Mouse (Mus musculus): Measurements from ENCODE around the gene Lmln.
"Not testable (repeated sequence)": the region's sequence is repeated elsewhere in the genome, so short reads cannot be mapped to it uniquely, and the experiment has no call there.

Gene Lmln

DNA sequence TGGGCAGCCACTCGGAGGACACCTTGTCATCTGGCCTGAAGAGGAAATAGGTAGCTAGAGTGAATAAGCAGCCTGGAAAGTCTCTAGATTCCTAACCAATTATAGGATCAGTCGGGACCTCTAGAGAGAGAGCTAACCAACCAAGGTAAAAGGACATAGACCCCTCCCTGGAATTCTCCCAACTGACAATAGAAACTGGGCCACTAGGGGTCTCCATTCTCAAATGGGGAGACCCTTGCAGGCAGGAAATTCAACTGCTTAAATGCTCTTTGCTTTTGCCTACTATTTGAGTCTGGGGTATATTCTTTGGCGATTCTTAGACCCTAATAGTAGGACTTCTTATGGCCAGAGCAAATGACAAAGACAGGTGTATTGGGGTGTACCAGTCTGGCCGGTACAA lies 72.8 kb downstream of the Lmln start:
- DNase-seq (ENCODE audit: low spot score): no peak

DNA sequence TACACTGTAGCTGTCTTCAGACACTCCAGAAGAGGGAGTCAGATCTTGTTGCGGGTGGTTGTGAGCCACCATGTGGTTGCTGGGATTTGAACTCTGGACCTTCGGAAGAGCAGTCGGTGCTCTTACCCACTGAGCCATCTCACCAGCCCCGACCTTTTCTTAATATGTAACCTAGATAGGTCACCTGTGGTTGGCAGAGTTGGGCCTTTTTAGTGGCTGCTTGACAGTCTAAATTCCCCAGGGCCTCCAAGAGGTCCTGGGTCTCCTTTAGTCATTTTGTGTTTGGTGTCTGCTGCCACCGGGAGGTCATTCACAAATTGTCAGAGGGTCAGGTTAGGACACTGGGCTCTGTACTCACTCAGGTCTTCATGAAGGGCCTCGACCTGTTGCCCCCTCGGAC lies 76.7 kb downstream of the Lmln start:
- DNase-seq (ENCODE audit: low spot score): not testable (repeated sequence)

DNA sequence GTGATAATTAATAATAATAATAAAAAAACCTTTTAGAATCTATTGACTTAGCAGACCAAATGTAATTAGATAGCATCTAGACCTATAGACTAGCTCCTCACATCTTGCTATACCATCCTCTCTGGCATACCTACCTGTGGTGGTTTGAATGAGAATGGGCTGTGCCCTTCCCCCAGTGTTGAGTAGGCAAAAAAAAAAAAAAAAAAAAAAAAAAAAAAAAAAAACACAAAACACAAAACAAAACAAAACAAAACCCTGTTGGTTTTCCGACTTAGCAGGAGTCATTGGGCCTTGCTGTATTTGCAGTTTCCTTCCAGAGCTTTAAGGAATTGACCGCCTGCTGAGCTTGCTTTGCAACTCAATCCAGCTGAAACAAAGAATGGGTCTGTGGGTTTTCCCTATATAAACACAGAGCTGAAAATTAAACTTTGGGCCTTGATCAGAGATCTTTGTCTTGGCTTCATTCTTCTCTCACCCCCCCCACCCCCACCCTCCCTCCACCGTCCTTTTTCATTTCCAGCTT lies 79.5 kb downstream of the Lmln start:
- DNase-seq (ENCODE audit: low spot score): no peak

DNA sequence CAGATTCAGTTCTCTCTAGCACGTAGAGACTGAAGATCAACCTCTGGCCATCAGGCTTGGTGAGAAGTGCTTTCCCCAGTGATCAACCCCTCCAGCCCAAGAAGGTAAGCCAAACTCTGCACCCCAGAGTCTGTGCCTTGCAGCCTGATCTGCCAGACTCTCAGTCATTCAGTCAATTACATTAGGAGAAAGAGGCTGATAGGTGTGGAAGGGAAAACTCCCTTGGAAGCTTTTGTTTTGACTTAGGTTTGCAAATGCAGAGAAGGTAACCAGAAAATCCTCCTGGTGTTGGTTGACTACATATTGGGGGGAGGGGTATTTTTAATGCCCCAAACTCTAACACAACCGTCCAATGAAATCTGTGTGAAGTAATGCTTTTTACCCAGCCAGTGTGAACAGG lies 81.1 kb downstream of the Lmln start:
- DNase-seq (ENCODE audit: low spot score): no peak

GRCm38 (mm10) chr16:33146185-33146584 lies 83.9 kb downstream of the Lmln start:
- no peak for DNase-seq (ENCODE audit: low spot score)

GRCm38 (mm10) chr16:33148135-33148534 lies 85.8 kb downstream of the Lmln start:
- DNase-seq (ENCODE audit: low spot score): no peak

DNA sequence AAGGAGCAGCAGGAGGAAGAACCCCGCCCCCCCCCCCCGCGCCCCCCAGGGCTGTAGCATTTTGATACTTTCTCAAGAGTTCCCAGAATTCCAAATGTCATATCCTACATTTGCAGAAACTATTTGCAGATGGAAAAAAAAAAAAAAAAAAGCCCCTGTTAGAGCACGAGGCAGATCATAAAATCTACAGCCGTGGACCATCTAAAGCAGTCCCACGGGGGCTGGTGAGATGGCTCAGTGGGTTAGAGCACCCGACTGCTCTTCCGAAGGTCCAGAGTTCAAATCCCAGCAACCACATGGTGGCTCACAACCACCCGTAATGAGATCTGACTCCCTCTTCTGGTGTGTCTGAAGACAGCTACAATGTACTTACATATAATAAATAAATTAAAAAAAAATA lies 88.6 kb downstream of the Lmln start:
- DNase-seq (ENCODE audit: low spot score): not testable (repeated sequence)

- no peak for DNase-seq (ENCODE audit: low spot score)
Observed at GRCm38 (mm10) chr16:33151558-33151957, 89.2 kb downstream of the Lmln start.

DNA sequence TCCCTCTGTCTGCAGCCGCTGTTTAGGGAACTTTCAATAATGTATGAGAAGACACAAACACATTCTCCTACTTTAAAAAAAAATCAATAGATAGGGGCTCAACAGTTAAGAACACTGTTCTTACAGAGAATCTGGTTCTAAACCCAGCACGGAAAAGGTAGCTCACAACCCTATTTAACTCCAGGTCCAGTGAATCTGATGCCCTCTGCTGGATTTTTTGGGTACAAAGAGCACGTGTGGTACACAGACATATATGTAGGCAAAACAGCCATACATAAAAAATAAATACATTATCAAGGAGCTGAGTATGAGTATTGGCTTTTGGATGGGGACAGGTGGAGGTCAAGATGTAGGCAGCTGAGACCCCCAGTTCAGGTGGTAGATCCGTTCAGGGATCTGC lies 92.7 kb downstream of the Lmln start:
- peak; percentile 36 for DNase-seq (ENCODE audit: low spot score)

DNA sequence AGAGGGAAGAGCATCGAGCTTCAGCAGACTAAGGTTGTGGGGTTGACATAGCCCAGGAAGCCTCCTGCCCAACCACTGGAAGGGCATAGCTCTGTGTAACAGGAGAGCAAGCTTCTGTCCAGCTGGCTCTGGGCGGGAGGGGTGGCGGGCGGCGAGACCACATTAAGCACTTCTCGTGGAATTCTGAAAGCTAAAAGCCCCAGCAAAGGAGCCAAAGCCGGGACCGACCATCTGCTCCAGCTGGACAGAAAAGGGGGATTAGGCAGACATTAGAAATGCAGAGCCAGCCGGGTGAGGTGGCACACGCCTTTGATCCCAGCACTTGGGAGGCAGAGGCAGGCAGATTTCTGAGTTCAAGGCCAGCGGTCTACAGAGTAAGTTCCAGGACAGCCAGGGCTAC lies 95.7 kb downstream of the Lmln start:
- no peak for DNase-seq (ENCODE audit: low spot score)

- no peak for DNase-seq (ENCODE audit: low spot score)
Observed at GRCm38 (mm10) chr16:33158590-33159071, 96.3 kb downstream of the Lmln start.

DNA sequence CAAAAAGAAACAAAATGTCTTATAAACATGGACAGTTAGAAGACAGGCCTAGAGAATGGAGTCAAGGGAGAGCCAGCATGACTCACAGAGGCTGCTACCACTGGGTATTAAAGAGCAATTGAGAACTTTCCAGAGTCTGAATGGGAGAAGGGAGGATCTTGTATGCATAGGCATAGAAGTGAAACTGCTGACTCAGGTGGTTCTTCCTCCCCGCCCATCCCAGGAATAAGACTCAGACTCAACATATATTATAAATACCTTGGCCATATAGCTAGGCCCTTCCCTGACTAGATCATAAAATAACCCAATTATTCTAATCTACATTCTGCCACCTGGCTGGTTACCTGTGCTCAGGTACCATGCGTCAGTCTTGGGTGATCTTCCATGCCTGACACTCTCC lies 97.0 kb downstream of the Lmln start:
- no peak for DNase-seq (ENCODE audit: low spot score)

GRCm38 (mm10) chr16:33163330-33164090 lies 101.2 kb downstream of the Lmln start:
- no peak for DNase-seq (ENCODE audit: low spot score)

DNA sequence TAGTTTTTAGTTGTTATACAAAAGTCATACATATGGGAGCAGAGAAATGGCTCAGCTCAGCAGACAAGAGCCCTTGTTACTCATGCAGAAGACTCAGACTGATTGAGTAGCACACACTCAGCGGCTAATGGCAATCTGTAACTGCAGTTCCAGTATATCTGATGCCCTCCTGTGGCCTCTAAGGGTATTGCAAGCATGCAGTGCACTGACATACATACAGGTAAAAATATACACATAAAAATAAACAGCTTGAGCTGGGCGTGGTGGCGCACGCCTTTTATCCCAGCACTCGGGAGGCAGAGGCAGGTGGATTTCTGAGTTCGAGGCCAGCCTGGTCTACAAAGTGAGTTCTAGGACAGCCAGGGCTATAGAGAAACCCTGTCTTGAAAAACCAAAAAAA lies 104.0 kb downstream of the Lmln start:
- DNase-seq (ENCODE audit: low spot score): not testable (repeated sequence)

- no peak for DNase-seq (ENCODE audit: low spot score)
Observed at GRCm38 (mm10) chr16:33167537-33167936, 105.2 kb downstream of the Lmln start.

GRCm38 (mm10) chr16:33169471-33170034 lies 107.2 kb downstream of the Lmln start:
- DNase-seq (ENCODE audit: low spot score): no peak

DNA sequence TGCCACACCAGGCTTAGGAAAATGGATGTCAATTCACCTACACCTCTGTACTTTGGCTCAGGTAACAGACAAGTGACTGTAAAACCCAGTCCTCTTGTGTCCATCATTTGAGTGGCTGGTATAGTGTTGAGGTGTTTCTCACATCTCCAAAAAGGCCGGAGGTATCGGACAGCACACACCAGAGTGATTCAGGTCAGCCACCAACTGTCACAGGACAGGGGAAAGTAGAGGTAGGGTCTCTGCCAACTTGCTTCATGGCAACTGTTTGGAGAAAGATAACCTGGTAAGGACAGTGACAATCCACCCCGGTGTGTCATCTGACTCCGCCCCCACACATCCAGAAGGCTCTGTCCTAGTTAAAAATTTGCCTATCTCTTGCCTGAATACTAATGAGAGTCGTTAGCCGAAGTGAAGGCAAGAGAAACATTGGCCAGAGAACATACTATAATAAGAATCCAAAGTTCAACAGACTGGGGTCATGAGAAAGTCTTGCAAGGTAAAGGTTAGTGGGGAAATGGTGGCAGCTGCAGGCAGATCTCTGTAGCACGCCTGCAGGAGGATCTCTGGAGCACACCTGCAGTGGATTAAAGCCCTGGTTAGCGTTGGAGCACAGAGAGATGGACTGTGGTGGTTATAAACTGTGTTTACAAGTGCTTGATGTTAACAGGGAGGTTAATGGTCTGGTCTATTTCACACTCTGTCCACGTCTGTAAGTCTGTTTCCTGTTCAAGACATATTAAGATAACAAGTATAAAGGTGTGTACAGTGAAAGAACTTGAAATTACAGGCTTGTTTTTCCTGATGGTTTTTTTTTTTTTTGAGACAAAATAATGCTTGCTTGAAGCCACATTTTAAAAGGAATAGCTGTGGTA lies 108.6 kb downstream of the Lmln start:
- DNase-seq (ENCODE audit: low spot score): no peak

DNA sequence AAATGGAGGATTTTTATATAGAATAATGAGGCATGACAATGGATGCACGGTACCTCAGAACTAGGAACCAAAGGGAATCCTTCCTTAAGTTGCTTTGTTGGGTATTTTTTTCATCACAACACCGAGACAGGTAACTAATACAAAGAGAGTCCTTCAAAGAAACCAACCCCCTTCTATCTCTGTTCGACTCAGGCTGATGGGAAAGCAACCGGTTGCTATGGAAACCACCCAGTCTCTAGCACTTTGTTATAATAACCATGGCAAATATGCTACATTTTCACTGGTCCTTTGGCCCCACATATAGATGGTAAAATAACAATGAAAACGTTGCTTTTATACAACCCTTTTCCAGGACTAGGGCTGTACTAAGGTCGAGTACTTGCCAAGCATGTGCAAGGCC lies 109.5 kb downstream of the Lmln start:
- DNase-seq (ENCODE audit: low spot score): no peak

DNA sequence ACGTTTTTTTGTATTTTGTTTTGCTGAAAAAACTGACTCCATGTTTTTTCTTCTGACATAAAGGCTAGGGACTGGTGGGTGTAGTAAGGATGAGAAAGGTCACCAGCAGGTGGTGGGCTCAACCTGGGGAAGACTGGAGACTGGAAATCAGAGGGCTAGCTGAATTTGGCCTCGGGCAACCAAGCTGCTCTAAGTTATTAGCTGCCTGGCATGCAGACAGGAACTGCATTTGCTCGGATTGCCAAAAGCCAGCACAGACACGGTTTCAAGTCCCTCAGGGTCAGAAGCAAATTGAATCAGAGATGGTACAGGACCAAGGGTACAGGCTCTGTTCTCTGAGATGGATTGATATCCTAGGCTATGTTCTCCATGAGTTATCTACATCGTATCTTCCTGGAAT lies 110.8 kb downstream of the Lmln start:
- peak; percentile 32 for DNase-seq (ENCODE audit: low spot score)

- no peak for DNase-seq (ENCODE audit: low spot score)
Observed at GRCm38 (mm10) chr16:33174695-33175094, 112.4 kb downstream of the Lmln start.

DNA sequence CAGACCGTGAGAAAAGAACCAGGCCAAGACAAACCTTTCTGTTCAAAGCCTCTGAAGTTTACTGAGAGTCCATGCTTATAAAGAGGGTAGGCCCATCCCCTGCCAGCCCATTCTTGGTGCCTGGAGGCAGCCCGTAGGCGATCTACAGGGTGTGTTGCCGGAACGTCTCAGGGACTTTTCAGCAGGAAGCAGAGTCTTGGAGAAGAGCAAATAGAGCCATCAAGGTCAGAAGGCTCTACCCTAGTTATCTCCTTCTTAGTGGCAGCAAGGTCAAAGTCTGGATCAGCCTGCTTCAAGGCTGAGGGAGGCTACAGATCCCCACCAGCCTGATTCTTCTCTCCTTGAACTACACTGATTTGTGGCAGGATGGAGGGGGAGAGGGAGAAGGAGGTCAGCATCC lies 114.5 kb downstream of the Lmln start:
- not testable (repeated sequence) for DNase-seq (ENCODE audit: low spot score)

All from MN1 (cell line).